Mouse (Mus musculus) hindbrain, embryonic 16.5 days (tissue): Measurements from ENCODE around the gene Ap5b1. TPM values are rescaled to one million over a fixed set of nuclear protein-coding genes. Genes with fewer than 3 reads are reported as not detected.
A peak's percentile ranks its signal among the peaks of the same experiment; 100 is the strongest.

Experiments
- ATAC-seq: fragments of 200-750 bp; cut with Nextera tagmentation; 2 replicates; pipeline ENCODE4 v1.8.0; 2017; ENCODE audit warnings: moderate TSS enrichment, moderate library complexity
- H3K27ac ChIP-seq: fragments of 300-500 bp; sonication (generic); 2 replicates; pipeline ENCODE4 v1.5.1; 2014; ENCODE audit warnings: low read depth, mild to moderate bottlenecking, control low read depth, low read length, moderate library complexity
- H3K27me3 ChIP-seq: fragments of 300-500 bp; sonication (generic); replicated peaks from 2 replicates; pipeline ENCODE4 v1.6.1; 2014; ENCODE audit warnings: low read length; ENCODE audit not compliant: control insufficient read depth, insufficient read depth
- H3K36me3 ChIP-seq: fragments of 300-500 bp; sonication (generic); 2 replicates; pipeline ENCODE4 v1.6.1; 2014; ENCODE audit warnings: mild to moderate bottlenecking, low read length, moderate library complexity, mixed read lengths; ENCODE audit not compliant: control insufficient read depth, insufficient read depth
- H3K4me1 ChIP-seq: fragments of 300-500 bp; sonication (generic); 2 replicates; pipeline ENCODE4 v1.6.1; 2014; ENCODE audit warnings: low read depth, low read length; ENCODE audit not compliant: control insufficient read depth, insufficient read depth
- H3K4me2 ChIP-seq: fragments of 300-500 bp; sonication (generic); 2 replicates; pipeline ENCODE4 v1.6.1; 2014; ENCODE audit warnings: mild to moderate bottlenecking, low read length, control low read depth, moderate library complexity
- H3K4me3 ChIP-seq: fragments of 300-500 bp; sonication (generic); 2 replicates; pipeline ENCODE4 v1.5.1; 2014; ENCODE audit warnings: mild to moderate bottlenecking, low read length, control low read depth, moderate library complexity
- H3K9ac ChIP-seq: fragments of 300-500 bp; sonication (generic); 2 replicates; pipeline ENCODE4 v1.6.1; 2014; ENCODE audit warnings: low read depth, mild to moderate bottlenecking, control low read depth, low read length, moderate library complexity
- H3K9me3 ChIP-seq: fragments of 300-500 bp; sonication (generic); 2 replicates; pipeline ENCODE4 v1.6.1; 2014; ENCODE audit warnings: mild to moderate bottlenecking, low read length, moderate library complexity; ENCODE audit not compliant: control insufficient read depth
- WGBS: fragments of 180-500 bp; shearing (Covaris S2); extraction: QIAGEN DNeasy Blood & Tissue Kit; methylation state at CpG from one replicate; pipeline ENCODE4 v1.1.7; 2014; 5-methylcytosine and 5-hydroxymethylcytosine counted together
- polyA plus RNA-seq: library from polyadenylated mRNA; unstranded; fragments of >200 nt; fragmentation: Nextera tagmentation; extraction: Ambion mirVana; gene quantifications from 2 replicates; pipeline ENCODE4 v1.2.1, GENCODE M21; 2015

Ap5b1 gene
- polyA plus RNA-seq, 1 experiment from 2014 or later: 3.4 TPM

DNA sequence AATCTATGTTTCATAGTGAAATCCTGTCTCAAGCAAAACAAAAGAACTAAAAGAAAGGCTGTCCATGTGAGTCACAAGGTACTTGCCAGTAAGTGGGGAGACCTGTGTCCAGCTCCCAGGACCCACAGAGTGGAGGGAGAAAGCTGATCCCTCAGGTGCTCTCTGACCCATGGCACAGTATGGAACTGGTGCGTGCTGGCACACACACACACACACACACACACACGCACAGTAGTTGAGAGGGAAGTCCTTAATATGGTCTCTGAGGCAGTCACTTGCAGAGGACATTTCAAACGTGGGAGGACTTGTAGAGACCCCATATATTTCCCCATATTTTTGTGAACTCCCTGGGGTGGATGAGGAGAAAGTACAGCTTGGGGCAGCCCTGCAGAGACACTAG, 5.9 kb upstream of the Ap5b1 start:
- H3K4me3 ChIP-seq: no peak overlapping the region
- 36% methylated on average over 3 of the region's 3 CpGs for WGBS
- H3K4me2 ChIP-seq: no peak overlapping the region
- peaks cover 66% of the 10 kb centered on the region for H3K27me3 ChIP-seq
- peaks cover 17% of the 10 kb centered on the region for H3K4me1 ChIP-seq
- no peak overlapping the region for H3K27ac ChIP-seq
- no peaks in the 10 kb centered on the region for H3K9me3 ChIP-seq
- no peak overlapping the region for H3K9ac ChIP-seq
- no peaks in the 10 kb centered on the region for H3K36me3 ChIP-seq
- ATAC-seq: no peak

DNA sequence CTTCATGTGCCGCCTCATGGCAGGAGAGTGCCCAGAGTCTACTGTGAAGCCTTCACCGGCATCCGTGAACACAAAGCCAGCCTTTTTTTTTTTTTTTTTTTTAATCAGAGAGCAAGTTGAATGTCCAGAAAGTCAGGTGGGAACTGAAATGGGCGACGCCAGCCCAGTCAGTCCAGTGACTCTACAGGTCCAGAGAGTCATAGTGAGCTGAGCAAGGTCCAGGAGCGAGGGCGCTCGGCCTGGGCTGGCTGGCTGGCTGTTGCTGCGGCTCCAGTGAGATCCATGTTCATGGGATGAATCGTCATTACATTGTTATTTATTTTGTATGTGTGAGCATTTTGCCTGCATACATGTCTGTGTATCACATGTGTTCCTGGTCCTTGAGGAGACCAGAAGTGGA, 5.0 kb upstream of the Ap5b1 start:
- H3K9me3 ChIP-seq: no peaks in the 10 kb centered on the region
- H3K27ac ChIP-seq: no peak overlapping the region
- peaks cover 20% of the 10 kb centered on the region for H3K4me1 ChIP-seq
- no peak for ATAC-seq
- no peak overlapping the region for H3K4me3 ChIP-seq
- no peaks in the 10 kb centered on the region for H3K36me3 ChIP-seq
- H3K27me3 ChIP-seq: peaks cover 57% of the 10 kb centered on the region
- H3K9ac ChIP-seq: no peak overlapping the region
- WGBS: 91% methylated on average over 10 of the region's 10 CpGs
- H3K4me2 ChIP-seq: no peak overlapping the region

- Histone ChIP-seq H3K4me1 (peaks cover 14% of the 10 kb centered on the region), H3K4me3 (no peak overlapping the region), H3K27me3 (peaks cover 28% of the 10 kb centered on the region), H3K27ac (no peak overlapping the region), H3K9ac (no peak overlapping the region), H3K9me3 (no peaks in the 10 kb centered on the region), H3K36me3 (peaks cover 3% of the 10 kb centered on the region; the same call in 1 of the 2 replicates), H3K4me2 (no peak overlapping the region)
- no peak for ATAC-seq
- WGBS: 52% methylated on average over 5 of the region's 5 CpGs
Measured at GRCm38 (mm10) chr19:5566316-5566715, 1.5 kb upstream of the Ap5b1 start.

- peaks cover 14% of the 10 kb centered on the region for H3K4me1 ChIP-seq
- H3K27me3 ChIP-seq: peaks cover 20% of the 10 kb centered on the region
- H3K9ac ChIP-seq: peak overlapping the region; percentile 75
- H3K9me3 ChIP-seq: no peaks in the 10 kb centered on the region
- peak overlapping the region; percentile 95 for H3K4me2 ChIP-seq
- H3K4me3 ChIP-seq: peak overlapping the region; percentile 55
- H3K36me3 ChIP-seq: peaks cover 3% of the 10 kb centered on the region; the same call in 1 of the 2 replicates
- ATAC-seq: peak; percentile 41
- peak overlapping the region; percentile 82 for H3K27ac ChIP-seq
- WGBS: under 1% methylated on average over 26 of the region's 26 CpGs
Measured at GRCm38 (mm10) chr19:5567180-5567533, 668 bp upstream of the Ap5b1 start.

- ATAC-seq: peak; percentile 28
Measured at GRCm38 (mm10) chr19:5568470-5569140, 780 bp downstream of the Ap5b1 start.

GRCm38 (mm10) chr19:5569521-5569920, 1.7 kb downstream of the Ap5b1 start:
- 91% methylated on average over 10 of the region's 10 CpGs for WGBS
- Histone ChIP-seq H3K9me3 (no peaks in the 10 kb centered on the region), H3K4me3 (no peak overlapping the region), H3K9ac (no peak overlapping the region), H3K27me3 (peaks cover 4% of the 10 kb centered on the region; the same call in 1 of the 2 replicates), H3K36me3 (peaks cover 3% of the 10 kb centered on the region; the same call in 1 of the 2 replicates), H3K27ac (no peak overlapping the region), H3K4me2 (no peak overlapping the region), H3K4me1 (peaks cover 14% of the 10 kb centered on the region)
- ATAC-seq: no peak

More at GRCm38 (mm10) chr19:5568470-5569140, 780 bp downstream of the Ap5b1 start:
- peak overlapping the region; percentile 55 for H3K4me3 ChIP-seq
- WGBS: 9% methylated on average over 27 of the region's 27 CpGs
- H3K9ac ChIP-seq: peak overlapping the region; percentile 75
- H3K9me3 ChIP-seq: no peaks in the 10 kb centered on the region
- peaks cover 14% of the 10 kb centered on the region for H3K4me1 ChIP-seq
- H3K27ac ChIP-seq: peak overlapping the region; percentile 82; the same call in 1 of the 2 replicates
- H3K36me3 ChIP-seq: peaks cover 3% of the 10 kb centered on the region; the same call in 1 of the 2 replicates
- H3K27me3 ChIP-seq: peaks cover 11% of the 10 kb centered on the region
- H3K4me2 ChIP-seq: peak overlapping the region; percentile 95

- WGBS: 86% methylated on average over 32 of the region's 32 CpGs
- H3K9ac ChIP-seq: 0 out of 2 replicates have a peak overlapping the region, but pooled peaks have one; percentile 15
- peaks cover 3% of the 10 kb centered on the region; the same call in 1 of the 2 replicates for H3K36me3 ChIP-seq
- no peak for ATAC-seq
- no peaks in the 10 kb centered on the region for H3K9me3 ChIP-seq
- no peak overlapping the region for H3K4me2 ChIP-seq
- no peaks in the 10 kb centered on the region for H3K27me3 ChIP-seq
- no peak overlapping the region for H3K4me3 ChIP-seq
- H3K27ac ChIP-seq: no peak overlapping the region
- H3K4me1 ChIP-seq: peaks cover 14% of the 10 kb centered on the region
Measured at GRCm38 (mm10) chr19:5570353-5571246, 2.8 kb downstream of the Ap5b1 start.

- no peaks in the 10 kb centered on the region for H3K9me3 ChIP-seq
- H3K9ac ChIP-seq: no peak overlapping the region
- H3K4me3 ChIP-seq: no peak overlapping the region
- no peak overlapping the region for H3K27ac ChIP-seq
- no peaks in the 10 kb centered on the region for H3K27me3 ChIP-seq
- no peak overlapping the region for H3K4me2 ChIP-seq
- ATAC-seq: no peak
- WGBS: 79% methylated on average over 5 of the region's 5 CpGs
- peaks cover 3% of the 10 kb centered on the region; the same call in 1 of the 2 replicates for H3K36me3 ChIP-seq
- H3K4me1 ChIP-seq: peaks cover 13% of the 10 kb centered on the region
Measured at GRCm38 (mm10) chr19:5571831-5572230, 4.0 kb downstream of the Ap5b1 start.
